Mouse (Mus musculus) kidney, adult 2 months (tissue): ENCODE results near the gene Lax1.

Experiments
- CTCF ChIP-seq: fragments of 200-500 bp; conservative IDR thresholded peaks from 2 replicates; pipeline ENCODE4 v1.5.1; 2011; ENCODE audit warnings: low read depth, mild to moderate bottlenecking, control low read depth, low read length, moderate library complexity, mixed read lengths; ENCODE audit not compliant: insufficient read depth, insufficient read length
- POLR2A ChIP-seq: fragments of 200-500 bp; IDR thresholded peaks from one replicate; pipeline ENCODE4 v1.6.1; 2011; ENCODE audit warnings: low read depth, low read length, control low read depth

DNA sequence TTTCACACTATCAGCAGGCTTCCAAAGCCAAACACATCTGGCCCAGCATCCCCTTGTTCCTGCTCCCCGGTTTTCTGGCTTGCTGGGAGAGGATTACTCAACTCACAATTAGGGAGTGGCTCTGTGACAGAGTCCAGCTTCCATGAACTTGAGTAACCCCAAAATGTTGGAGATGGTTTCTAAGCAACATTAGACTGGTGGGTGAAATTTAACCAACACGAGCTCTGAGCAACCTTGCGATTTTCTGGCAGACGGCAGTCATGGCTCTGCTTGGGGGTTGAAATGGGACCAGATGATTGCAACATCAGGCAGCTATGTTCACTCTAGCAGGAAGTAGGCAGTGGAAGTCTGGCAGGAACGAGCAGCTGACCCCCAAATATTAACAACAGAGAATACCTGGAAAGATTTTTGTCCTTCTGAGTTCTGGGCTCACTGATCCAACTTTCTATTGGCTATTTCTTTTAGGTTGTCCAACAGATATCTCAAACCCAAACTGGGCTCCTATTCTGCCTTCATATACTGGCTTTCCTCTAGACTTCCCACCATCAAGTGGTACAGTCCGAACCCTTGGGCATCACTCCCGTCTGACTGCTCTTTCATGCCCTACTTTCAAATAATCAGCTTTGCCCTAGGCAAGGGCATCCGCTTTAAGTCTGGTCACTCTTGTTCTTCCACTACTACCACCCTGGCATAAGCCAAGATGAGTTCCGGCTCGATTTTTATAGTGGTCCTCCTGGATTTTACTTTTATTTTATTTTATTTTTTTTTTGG, 4.0 kb downstream of the Lax1 start:
- TF ChIP-seq CTCF (no peak), POLR2A (no peak)
